Mouse (Mus musculus) T-cell, adult 66 days (primary cell): ENCODE data around the gene Prr14. TPM values are rescaled to one million over a fixed set of nuclear protein-coding genes. Genes with fewer than 3 reads are reported as not detected.

Experiments used
- total RNA-seq, 2 experiments: library from RNA; stranded (reverse); gene quantifications; 3 replicates in 1 of 2; 4 replicates in 1 of 2; pipeline ENCODE4 v1.2.4; 2023

Prr14 gene
- total RNA-seq, result 100 to 1,000 TPM; 132 to 142 TPM

DNA sequence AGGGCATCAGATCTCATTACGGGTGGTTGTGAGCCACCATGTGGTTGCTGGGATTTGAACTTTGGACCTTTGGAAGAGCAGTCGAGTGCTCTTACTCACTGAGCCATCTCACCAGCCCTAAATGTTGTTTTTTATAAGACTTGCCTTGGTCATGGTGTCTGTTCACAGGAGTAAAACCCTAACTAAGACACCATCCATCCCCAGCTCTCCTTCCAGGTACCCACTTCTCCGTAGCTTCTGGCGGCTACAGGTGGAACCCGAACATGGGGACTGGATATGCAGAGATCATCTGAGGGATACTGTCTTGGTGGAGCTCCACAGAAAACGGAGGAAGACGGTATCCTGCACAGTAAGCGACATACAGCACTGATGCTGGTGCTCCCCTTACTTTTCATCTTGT, at the start of gene Prr14:
Gene Prr14, plus strand, starts transcription at position 301 of the 400 bp plus-strand sequence.

DNA sequence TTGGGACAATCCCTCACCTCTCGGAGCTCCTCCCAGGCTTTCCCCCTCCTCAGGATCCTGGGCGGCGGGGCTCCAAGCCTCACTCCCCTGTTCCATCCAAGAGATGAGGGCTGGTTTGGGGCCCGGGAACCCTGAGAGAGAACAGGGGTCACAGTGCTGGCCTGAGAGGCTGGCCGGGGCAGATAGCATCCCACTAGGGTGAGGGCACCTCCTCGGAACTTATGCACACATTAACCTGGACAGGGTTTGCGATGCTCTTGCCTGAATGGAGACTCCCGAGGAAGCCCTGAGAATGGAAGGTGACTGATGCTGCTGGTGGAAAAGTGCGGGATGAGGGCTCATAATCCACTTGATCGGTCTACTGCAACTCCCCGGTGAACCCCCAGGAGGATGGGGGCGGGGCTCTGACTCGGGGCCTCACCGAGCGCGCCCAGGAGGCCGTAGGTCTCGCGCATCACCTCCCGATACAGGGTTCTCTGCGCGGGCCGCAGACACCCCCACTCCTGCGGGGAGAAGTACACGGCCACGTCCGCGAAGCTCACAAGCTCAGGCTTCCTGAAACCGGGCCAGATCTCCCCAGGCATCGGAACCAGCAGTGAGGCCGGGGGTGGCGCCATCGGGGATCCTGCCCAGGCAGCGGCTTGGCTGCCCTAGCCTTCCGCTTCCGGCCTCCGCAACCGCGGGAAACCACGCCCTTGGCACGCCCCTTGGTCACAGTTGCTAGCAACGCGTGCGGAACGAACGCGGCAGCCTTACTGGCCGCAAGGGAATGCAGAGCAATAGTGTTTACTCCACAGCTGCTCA, 37.8 kb upstream of the Prr14 start, which contains the start of gene Zfp688:
Gene Zfp688, minus strand, starts transcription at position 681 of the 804 bp plus-strand sequence.

DNA sequence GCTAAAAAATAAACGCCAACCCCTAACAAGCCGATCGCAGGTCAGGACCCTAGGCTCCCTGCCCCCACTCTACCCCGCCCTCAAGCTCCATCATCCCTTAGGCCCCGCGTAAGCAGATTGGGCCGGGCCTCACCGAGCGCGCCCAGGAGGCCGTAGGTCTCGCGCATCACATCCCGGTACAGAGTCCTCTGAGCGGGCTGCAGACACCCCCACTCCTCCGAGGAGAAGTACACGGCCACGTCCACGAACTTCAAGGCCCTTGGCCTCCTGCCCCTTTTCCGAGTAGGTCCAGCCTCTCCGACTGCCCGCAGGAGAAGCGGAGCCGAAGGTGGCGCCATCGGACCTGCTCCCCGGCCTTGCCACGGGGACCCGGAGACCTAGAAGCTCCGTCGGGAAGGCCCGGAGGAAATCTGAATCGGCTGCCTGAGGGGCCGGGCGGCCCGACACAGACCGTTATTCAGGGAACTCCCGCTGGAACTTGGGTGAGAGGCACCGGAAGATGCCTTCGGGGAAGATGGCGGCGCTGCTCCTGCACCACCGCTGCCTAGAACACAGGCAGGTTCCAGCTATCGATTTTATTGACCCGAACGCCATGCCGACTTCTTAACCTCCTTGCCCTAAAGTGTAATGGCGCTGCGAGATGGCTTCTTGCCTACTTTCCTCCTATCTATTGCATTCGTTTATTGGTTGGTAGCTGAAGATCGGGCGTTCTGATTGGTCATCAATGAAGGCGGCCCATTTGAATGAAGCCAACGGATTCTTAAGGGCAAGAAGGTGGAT, 10.7 kb upstream of the Prr14 start, which contains the start of gene Zfp689:
Gene Zfp689, minus strand, starts transcription at position 638 of the 780 bp plus-strand sequence.

DNA sequence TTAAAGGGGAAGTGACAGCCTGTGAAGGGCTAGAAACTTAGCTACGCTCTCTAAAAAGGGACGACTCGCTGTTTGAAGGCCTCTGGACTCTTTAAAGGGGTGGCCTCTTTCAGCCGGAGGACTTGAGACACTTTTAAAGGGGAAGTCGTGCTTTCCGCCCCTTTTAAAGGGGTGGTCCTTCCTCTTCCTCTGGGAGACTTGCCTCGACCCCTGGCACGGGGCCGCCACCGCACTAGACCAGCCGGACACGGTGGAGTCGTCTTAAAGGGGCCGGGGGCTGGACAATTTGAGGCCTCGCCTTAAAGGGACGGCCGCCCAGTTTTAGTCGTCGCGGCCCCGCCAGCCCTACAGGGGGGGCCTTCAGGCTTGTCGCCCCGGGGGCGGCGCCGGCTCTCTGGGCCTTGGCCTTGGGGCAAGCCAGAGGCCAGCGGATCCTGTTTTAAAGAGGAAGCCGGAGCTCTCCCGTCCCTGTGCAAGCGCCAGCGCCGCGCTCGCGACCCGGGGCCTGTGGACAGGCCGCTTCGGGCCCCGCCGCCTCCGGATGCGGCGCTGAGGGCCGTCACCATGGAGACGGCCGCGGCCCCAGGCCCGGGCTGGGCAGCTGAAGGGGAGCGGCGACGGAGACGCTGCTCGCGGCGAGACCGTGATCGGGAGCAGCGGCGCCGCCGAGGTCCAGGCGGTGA, 19.4 kb downstream of the Prr14 start, which contains the start of gene Fbrs:
Gene Fbrs, plus strand, starts transcription at position 565 of the 683 bp plus-strand sequence.

DNA sequence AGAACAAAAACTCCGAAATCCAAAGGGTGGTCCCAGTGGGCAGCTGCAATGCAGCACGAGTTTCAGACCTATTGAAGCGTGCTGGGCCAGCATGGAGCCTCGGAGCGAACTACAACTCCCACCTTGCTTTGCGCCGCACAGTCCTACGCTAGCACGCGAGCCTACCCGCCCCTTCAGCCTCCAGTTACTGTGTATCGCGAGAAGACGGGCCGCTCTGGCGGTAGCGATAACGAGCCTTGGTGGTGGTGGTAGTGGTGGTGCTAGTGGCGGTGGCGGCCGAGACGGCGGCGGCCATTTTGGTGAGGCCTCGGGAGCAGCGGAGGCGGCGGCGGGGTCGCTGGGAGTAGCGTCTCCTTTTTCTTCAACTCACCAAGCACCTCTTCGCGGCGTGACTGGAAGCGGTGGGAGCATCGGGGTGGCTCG, 52.4 kb downstream of the Prr14 start, which contains the start of gene Srcap:
Gene Srcap, plus strand, starts transcription at position 176 of the 423 bp plus-strand sequence.

DNA sequence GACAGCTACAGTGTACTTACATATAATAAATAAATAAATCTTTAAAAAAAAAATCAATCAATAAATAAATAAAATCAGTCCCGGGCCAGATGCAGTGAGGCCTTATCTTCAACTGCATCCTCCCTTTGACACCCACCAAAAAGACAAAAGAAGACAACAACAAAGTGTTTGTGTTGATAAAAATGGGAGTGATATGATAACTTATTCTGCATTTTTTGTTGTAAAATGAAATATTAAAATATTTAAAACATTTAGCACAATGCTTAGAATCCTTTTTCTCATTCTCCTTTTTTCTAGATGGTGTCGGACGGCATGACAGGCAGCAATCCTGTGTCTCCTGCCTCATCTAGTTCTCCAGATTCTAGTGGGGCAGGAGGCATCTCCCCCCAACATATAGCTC, 59.9 kb downstream of the Prr14 start, which contains the start of gene Gm42715:
Gene Gm42715, plus strand, starts transcription at position 301 of the 400 bp plus-strand sequence.

Other genes with a start within 250 kb of the Prr14 start
- 10 to 100 TPM; 15.5 to 18.3 TPM for gene Zfp553, start 226.6 kb upstream of the Prr14 start, total RNA-seq
- gene Sept1, start 226.5 kb upstream of the Prr14 start, total RNA-seq, result 100 to 1,000 TPM; 694 to 706 TPM
- 10 to 100 TPM in 1 of 2 experiments, 1 to 10 TPM in 1; 8.1 to 10.4 TPM for gene Zfp771, start 215.3 kb upstream of the Prr14 start, total RNA-seq
- 10 to 100 TPM; 13.0 to 21.1 TPM for gene Dctpp1, start 198.9 kb upstream of the Prr14 start, total RNA-seq
- 10 to 100 TPM; 31.2 to 35.2 TPM for gene Sephs2, start 185.6 kb upstream of the Prr14 start, total RNA-seq
- gene Itgal, start 163.4 kb upstream of the Prr14 start, total RNA-seq, result 100 to 1,000 TPM; 259 to 272 TPM
- under 1 TPM; 0.47 to 0.50 TPM for gene Zfp768, start 114.0 kb upstream of the Prr14 start, total RNA-seq
- gene Zfp747, start 83.6 kb upstream of the Prr14 start, total RNA-seq, result 10 to 100 TPM; 21.0 to 21.1 TPM
- gene 9130019O22Rik, start 72.4 kb upstream of the Prr14 start, total RNA-seq, result 1 to 10 TPM; 4.8 to 5.4 TPM
- gene E430018J23Rik, start 66.0 kb upstream of the Prr14 start, total RNA-seq, result 10 to 100 TPM; 14.2 to 14.7 TPM
- 10 to 100 TPM; 11.3 to 12.6 TPM for gene Zfp764, start 52.8 kb upstream of the Prr14 start, total RNA-seq
- gene Zfp688, start 37.5 kb upstream of the Prr14 start, total RNA-seq, result 10 to 100 TPM; 14.8 to 15.7 TPM
- 1 to 10 TPM; 7.9 to 8.9 TPM for gene Zfp689, start 10.5 kb upstream of the Prr14 start, total RNA-seq
- 100 to 1,000 TPM; 186 to 198 TPM for gene Fbrs, start 19.6 kb downstream of the Prr14 start, total RNA-seq
- 100 to 1,000 TPM; 216 to 217 TPM for gene Srcap, start 52.4 kb downstream of the Prr14 start, total RNA-seq
- 10 to 100 TPM; 46.2 to 57.0 TPM for gene Gm42715, start 60.0 kb downstream of the Prr14 start, total RNA-seq
- 10 to 100 TPM in 1 of 2 experiments, not detected in 1; 15.2 TPM for gene Tmem265, start 101.8 kb downstream of the Prr14 start, total RNA-seq
- gene Phkg2, start 113.7 kb downstream of the Prr14 start, total RNA-seq, result 100 to 1,000 TPM; 164 to 168 TPM
- not detected for gene Ccdc189, start 129.0 kb downstream of the Prr14 start, total RNA-seq
- 100 to 1,000 TPM; 139 to 146 TPM for gene Rnf40, start 129.2 kb downstream of the Prr14 start, total RNA-seq
- gene Zfp629, start 156.2 kb downstream of the Prr14 start, total RNA-seq, result 1 to 10 TPM; 1.9 to 2.7 TPM
- 10 to 100 TPM; 32.3 to 36.4 TPM for gene Bcl7c, start 249.3 kb downstream of the Prr14 start, total RNA-seq